Mouse (Mus musculus): Measurements from ENCODE around the gene 4930435E12Rik.

DNA sequence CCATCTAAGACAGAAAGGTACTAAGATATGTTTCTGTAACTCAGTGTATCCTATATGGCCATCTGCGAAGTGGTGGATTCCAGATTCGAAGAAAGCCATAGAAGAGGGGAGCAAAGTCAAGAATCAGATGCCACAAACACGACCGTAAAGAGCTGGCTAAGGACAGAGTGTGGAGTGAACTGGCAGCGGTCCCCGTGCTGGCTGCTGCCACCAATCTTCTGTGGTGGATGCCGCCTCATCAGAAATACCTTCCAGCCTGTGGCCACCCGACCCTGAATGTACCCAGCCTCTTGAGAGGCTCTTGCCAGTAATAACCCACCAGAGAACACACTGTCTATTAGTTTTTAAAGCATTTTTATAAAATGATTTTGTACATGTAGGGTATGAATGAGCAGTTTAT, 60.2 kb downstream of the 4930435E12Rik start:
- no peak for TF ChIP-seq CTCF (IDR thresholded peaks at IDR 0.05; ENCODE audit: insufficient read depth, low read depth, low read length)
- TF ChIP-seq POLR2A (IDR thresholded peaks at IDR 0.05; ENCODE audit: insufficient read depth, low read depth, low read length), result no peak

Data from olfactory bulb, adult 2 months (tissue).